Mouse (Mus musculus) liver, embryonic 11.5 days (tissue): Measurements from ENCODE around the gene Lmo1. TPM values are rescaled to one million over a fixed set of nuclear protein-coding genes. Genes with fewer than 3 reads are reported as not detected.

Source experiments
- ATAC-seq: fragments of 200-750 bp; cut with Nextera tagmentation; replicated peaks from 2 replicates; pipeline ENCODE4 v1.8.0; 2017; ENCODE audit warnings: moderate number of reproducible peaks, mild to moderate bottlenecking, moderate TSS enrichment, moderate library complexity; ENCODE audit not compliant: low FRiP score
- DNase-seq: peaks from one replicate; pipeline ENCODE4 v3.0.0-alpha.2; 2017; ENCODE audit warnings: low spot score
- H3K27ac ChIP-seq: fragments of 300-500 bp; sonication (generic); 2 replicates; pipeline ENCODE4 v1.5.1; 2014; ENCODE audit warnings: mild to moderate bottlenecking, low read depth, low read length, control low read depth
- H3K27me3 ChIP-seq: fragments of 300-500 bp; sonication (generic); replicated peaks from 2 replicates; pipeline ENCODE4 v1.6.1; 2014; ENCODE audit warnings: low read length, mixed read lengths; ENCODE audit not compliant: control insufficient read depth, insufficient read depth
- H3K36me3 ChIP-seq: fragments of 300-500 bp; sonication (generic); 2 replicates; pipeline ENCODE4 v1.6.1; 2014; ENCODE audit warnings: mild to moderate bottlenecking, low read length, moderate library complexity, mixed read lengths; ENCODE audit not compliant: control insufficient read depth, insufficient read depth
- H3K4me1 ChIP-seq: fragments of 300-500 bp; sonication (generic); replicated peaks from 2 replicates; pipeline ENCODE4 v1.6.1; 2014; ENCODE audit warnings: low read length, mixed read lengths; ENCODE audit not compliant: control insufficient read depth, insufficient read depth
- H3K4me2 ChIP-seq: fragments of 300-500 bp; sonication (generic); 2 replicates; pipeline ENCODE4 v1.6.1; 2014; ENCODE audit warnings: mild to moderate bottlenecking, control low read depth, moderate library complexity
- H3K4me3 ChIP-seq: fragments of 300-500 bp; sonication (generic); 2 replicates; pipeline ENCODE4 v1.5.1; 2014; ENCODE audit warnings: low read depth, low read length, control low read depth
- H3K9ac ChIP-seq: fragments of 300-500 bp; sonication (generic); 2 replicates; pipeline ENCODE4 v1.6.1; 2014; ENCODE audit warnings: low read depth, low read length, control low read depth
- H3K9me3 ChIP-seq: fragments of 300-500 bp; sonication (generic); 2 replicates; pipeline ENCODE4 v1.6.1; 2016; ENCODE audit warnings: low read length, inconsistent platforms, mixed read lengths; ENCODE audit not compliant: control insufficient read depth
- WGBS: fragments of 180-500 bp; shearing (Covaris S2); extraction: QIAGEN DNeasy Blood & Tissue Kit; methylation state at CpG from one replicate; pipeline ENCODE4 v1.1.7; 2014; 5-methylcytosine and 5-hydroxymethylcytosine counted together
- polyA plus RNA-seq: library from polyadenylated mRNA; unstranded; fragments of >200 nt; fragmentation: Nextera tagmentation; extraction: Ambion mirVana; gene quantifications from 2 replicates; pipeline ENCODE4 v1.2.1, GENCODE M21; 2014

Lmo1 gene
- polyA plus RNA-seq, 1 experiment from 2014 or later: 5.3 TPM

DNA sequence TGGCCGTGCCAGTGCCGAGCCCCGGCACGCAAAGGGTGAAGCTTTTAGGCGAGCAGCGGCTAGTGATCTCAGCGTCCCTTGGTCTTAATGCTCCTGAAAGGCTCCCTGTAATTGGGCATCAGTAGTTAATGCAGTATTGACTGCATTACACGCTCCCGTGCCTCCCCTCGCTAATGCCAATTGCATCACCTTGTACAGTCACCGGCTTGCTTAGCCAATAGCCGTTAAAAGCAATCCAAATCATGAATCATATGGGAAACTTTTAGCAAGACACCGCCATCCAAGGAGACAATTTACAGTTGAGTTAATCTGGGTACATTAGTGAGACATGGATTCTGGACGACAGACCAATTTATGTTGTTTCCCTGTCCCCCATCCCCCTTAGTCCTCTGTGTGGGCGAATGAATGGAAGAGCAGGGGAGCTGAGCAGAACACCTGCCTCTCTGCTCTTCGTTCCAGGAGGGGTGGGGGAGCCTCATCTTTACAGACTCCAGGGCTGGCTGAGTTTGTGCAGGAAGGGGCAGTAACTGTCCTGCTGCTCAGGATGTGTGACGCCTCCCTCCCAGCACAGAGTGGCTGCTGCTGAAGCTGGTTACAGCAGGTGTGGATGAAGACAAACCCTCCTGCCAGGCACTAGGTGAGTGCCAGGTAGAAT, 8.9 kb downstream of the Lmo1 start:
- Histone ChIP-seq H3K4me2 (no peak overlapping the region), H3K9me3 (no peaks in the 10 kb centered on the region), H3K9ac (no peak overlapping the region), H3K4me3 (no peak overlapping the region), H3K4me1 (0 out of 2 replicates have a peak, but pooled peaks cover 3% of the 10 kb centered on the region), H3K27me3 (peaks cover 39% of the 10 kb centered on the region), H3K27ac (no peak overlapping the region), H3K36me3 (no peaks in the 10 kb centered on the region)
- WGBS: 73% methylated on average over 17 of the region's 17 CpGs
- no peak for DNase-seq
- no peak for ATAC-seq

DNA sequence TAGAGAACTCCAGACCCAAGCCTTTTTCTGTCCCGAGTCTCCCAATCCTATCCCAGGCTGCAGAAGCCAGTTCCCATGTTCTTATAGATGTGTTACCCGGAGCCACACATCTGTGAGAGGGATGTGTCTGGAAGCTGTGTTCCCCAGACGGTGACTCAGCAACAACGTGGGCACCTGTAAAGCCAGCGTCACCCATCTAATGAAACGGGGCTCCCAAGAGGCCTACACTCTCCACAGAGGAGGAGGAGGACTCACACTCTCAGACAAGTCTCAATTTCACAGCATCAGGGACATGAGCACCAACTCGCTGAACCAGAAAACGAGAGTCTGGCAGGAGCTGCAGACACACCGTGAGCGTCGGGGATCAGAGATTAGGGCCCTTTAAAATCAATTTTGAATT, 20.7 kb downstream of the Lmo1 start:
- Histone ChIP-seq H3K4me1 (no peaks in the 10 kb centered on the region), H3K27me3 (no peaks in the 10 kb centered on the region), H3K36me3 (no peaks in the 10 kb centered on the region), H3K9me3 (no peaks in the 10 kb centered on the region), H3K4me2 (no peak overlapping the region), H3K27ac (no peak overlapping the region), H3K9ac (no peak overlapping the region), H3K4me3 (no peak overlapping the region)
- 69% methylated on average over 11 of the region's 11 CpGs for WGBS
- ATAC-seq: no peak
- no peak for DNase-seq

DNA sequence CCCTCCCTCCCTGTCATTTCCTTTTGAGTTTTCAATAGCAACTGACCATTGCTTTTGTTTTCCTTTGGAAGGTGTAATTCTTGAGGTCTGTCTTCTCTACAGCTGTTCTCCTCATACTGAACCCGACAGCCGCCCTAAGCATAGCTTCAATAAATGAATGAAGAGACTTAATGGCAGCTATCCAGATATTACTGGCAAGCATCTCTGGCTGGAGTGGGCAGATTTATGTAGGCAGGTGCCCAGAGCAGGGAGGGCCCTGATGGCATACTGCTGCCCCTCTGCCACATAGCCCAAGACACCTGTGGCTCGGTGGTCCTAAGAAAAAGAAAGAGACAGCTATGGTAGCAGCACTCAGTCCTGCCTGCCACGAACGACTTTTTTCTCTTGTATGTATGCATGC, 21.5 kb downstream of the Lmo1 start:
- H3K4me2 ChIP-seq: no peak overlapping the region
- no peak for ATAC-seq

DNA sequence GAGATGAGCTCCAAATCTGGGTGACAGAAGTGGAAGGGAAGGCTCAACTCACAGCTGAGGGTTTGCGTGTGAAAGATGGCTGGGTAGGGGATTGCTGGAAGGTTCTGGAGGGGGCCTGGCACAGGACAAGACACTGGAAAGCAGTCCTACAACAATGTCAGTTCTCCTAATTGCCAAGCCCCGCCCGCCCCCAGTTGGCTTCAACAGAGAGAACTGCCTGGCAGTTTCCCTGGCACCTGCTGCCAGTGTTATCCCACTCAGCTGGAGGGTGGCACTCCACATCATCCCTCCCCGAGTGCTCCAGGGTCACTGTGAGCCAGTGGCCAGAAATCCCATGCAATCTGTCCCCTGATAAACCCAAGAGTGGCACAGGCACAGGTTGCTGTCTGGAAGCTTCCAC, 23.9 kb downstream of the Lmo1 start:
- H3K9ac ChIP-seq: no peak overlapping the region
- no peak overlapping the region for H3K4me2 ChIP-seq
- no peak overlapping the region for H3K27ac ChIP-seq
- 86% methylated on average over 4 of the region's 4 CpGs for WGBS
- H3K4me1 ChIP-seq: no peaks in the 10 kb centered on the region
- DNase-seq: no peak
- H3K9me3 ChIP-seq: no peaks in the 10 kb centered on the region
- no peak overlapping the region for H3K4me3 ChIP-seq
- no peaks in the 10 kb centered on the region for H3K36me3 ChIP-seq
- no peaks in the 10 kb centered on the region for H3K27me3 ChIP-seq
- no peak for ATAC-seq

More for the DNA sequence above, 21.5 kb downstream of the Lmo1 start:
- no peaks in the 10 kb centered on the region for H3K36me3 ChIP-seq
- no peaks in the 10 kb centered on the region for H3K9me3 ChIP-seq
- H3K27me3 ChIP-seq: no peaks in the 10 kb centered on the region
- 75% methylated on average over 5 of the region's 5 CpGs for WGBS
- no peak for DNase-seq
- no peaks in the 10 kb centered on the region for H3K4me1 ChIP-seq
- no peak overlapping the region for H3K9ac ChIP-seq
- no peak overlapping the region for H3K4me3 ChIP-seq
- H3K27ac ChIP-seq: no peak overlapping the region

DNA sequence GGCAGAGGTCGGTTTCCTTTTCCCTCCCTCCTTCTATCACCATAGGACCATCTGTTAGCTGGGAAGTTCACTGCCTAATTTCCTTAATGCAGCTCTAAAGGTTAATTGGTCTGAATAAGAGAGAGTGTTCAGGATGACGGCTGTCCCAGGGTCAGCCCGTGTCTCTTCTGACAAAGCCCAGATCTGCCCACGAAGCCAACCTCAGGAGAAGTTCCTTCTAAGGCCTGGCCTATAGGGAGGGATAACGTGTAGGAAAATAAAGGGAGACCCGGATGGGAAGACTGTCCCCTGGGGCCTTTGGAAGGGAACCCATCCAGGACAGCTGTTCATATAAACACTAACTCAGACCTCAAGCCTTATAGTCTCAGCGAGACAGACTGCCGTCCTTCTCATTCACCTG, 29.8 kb downstream of the Lmo1 start:
- whole genome bisulfite sequencing: 56% methylated on average over 8 of the region's 8 CpGs
- Histone ChIP-seq H3K9me3 (no peaks in the 10 kb centered on the region), H3K4me3 (no peak overlapping the region), H3K4me1 (no peaks in the 10 kb centered on the region), H3K36me3 (no peaks in the 10 kb centered on the region), H3K4me2 (no peak overlapping the region), H3K9ac (no peak overlapping the region), H3K27me3 (no peaks in the 10 kb centered on the region), H3K27ac (no peak overlapping the region)
- ATAC-seq (no peak), DNase-seq (no peak)

DNA sequence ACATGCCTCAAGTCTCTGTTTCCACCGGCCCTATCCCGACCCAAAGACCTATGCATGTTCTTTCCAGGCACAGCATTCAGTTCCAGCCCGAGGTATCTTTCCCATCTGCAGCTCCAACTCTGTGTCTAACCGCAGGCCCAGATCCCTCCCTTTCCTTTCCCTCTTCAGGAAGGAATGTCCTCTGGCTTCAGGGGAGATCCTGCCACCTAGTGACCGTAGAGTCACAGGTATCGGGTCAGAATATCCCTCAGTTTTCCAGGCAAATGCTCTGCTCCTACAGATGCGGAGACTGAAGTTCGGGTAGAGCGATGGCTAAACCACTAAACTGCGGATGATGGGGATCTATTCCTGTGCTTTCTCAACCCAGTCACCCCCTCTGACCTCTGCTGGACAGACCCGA, 30.3 kb downstream of the Lmo1 start:
- Histone ChIP-seq H3K4me1 (no peaks in the 10 kb centered on the region), H3K36me3 (no peaks in the 10 kb centered on the region), H3K9me3 (no peaks in the 10 kb centered on the region), H3K27me3 (no peaks in the 10 kb centered on the region), H3K4me2 (no peak overlapping the region), H3K4me3 (no peak overlapping the region), H3K27ac (no peak overlapping the region), H3K9ac (no peak overlapping the region)
- DNase-seq (no peak), ATAC-seq (no peak)
- 47% methylated on average over 11 of the region's 11 CpGs for WGBS

DNA sequence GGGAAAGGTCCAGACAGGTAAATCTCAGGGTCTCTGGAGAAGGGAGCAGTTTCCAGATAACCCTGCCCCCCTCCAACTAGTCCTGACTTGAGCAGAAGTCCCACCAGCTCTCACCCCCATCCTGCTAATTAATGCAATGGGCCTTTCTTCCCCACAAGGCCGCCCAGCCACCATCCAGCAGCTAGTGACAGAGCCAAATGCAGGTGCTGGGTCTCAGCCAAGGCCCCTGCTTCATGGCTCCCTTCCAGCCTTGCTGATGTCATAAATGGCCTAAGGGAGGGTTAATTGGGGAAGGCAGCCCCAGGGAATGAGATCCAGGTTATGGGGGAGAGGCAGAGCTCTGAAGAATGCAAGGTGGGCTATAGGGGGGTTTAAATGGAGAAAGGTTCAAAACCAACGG, 32.4 kb downstream of the Lmo1 start:
- no peaks in the 10 kb centered on the region for H3K27me3 ChIP-seq
- no peaks in the 10 kb centered on the region for H3K36me3 ChIP-seq
- no peaks in the 10 kb centered on the region for H3K4me1 ChIP-seq
- 80% methylated on average over 2 of the region's 2 CpGs for whole genome bisulfite sequencing
- H3K27ac ChIP-seq: no peak overlapping the region
- no peak overlapping the region for H3K4me2 ChIP-seq
- no peak overlapping the region for H3K4me3 ChIP-seq
- no peak for DNase-seq
- ATAC-seq: no peak
- no peak overlapping the region for H3K9ac ChIP-seq
- H3K9me3 ChIP-seq: no peaks in the 10 kb centered on the region

DNA sequence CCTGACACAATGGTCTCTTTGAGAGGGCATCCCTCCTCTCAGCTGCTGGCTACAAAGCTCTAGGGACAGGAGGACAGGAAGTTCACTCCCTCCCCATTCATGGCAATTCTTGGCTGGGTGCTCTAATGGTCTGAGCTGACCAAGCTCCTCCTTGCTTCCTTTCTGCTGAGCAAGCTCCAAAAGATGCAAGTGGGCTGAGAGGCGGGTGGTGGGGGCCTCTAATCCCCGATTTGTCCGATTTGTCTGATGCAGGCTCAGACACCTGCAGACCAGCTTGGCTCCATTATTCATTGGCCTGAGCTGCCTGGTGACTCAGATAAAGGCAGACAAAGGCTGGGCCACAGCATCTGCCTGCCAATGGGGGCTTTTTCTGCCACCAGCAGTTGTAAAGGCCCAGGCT, 33.3 kb downstream of the Lmo1 start:
- 69% methylated on average over 3 of the region's 3 CpGs for WGBS
- Histone ChIP-seq H3K4me1 (no peaks in the 10 kb centered on the region), H3K36me3 (no peaks in the 10 kb centered on the region), H3K9me3 (no peaks in the 10 kb centered on the region), H3K27me3 (no peaks in the 10 kb centered on the region), H3K27ac (no peak overlapping the region), H3K9ac (no peak overlapping the region), H3K4me3 (no peak overlapping the region), H3K4me2 (no peak overlapping the region)
- no peak for ATAC-seq
- DNase-seq: no peak

DNA sequence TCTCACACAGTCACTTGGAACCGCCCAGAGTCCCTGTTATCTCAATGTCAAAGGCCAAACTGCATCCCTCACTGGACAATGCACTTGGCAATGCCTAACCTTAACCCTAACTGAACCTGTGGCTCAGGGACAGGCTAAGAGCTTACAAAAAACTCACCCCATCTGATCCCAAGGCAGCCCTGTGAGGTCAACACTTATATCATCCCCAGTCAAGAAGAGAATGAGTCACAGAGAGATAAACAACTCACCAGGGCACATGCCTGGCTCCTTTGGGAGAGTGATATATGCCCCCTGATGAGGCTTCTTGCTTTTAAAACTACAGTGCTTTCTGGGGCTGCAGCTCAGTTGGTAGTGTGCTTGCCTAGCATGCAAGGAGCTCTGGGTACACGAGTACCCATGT, 34.0 kb downstream of the Lmo1 start:
- H3K9ac ChIP-seq: no peak overlapping the region
- H3K4me1 ChIP-seq: no peaks in the 10 kb centered on the region
- H3K36me3 ChIP-seq: no peaks in the 10 kb centered on the region
- no peaks in the 10 kb centered on the region for H3K27me3 ChIP-seq
- 54% methylated on average over 2 of the region's 2 CpGs for WGBS
- no peak for DNase-seq
- H3K4me3 ChIP-seq: no peak overlapping the region
- H3K4me2 ChIP-seq: no peak overlapping the region
- no peaks in the 10 kb centered on the region for H3K9me3 ChIP-seq
- no peak overlapping the region for H3K27ac ChIP-seq
- no peak for ATAC-seq
